Mouse (Mus musculus): ENCODE data around the gene Dlst. TPM values are rescaled to one million over a fixed set of nuclear protein-coding genes. Genes with fewer than 3 reads are reported as not detected.

Dlst gene
- polyA plus RNA-seq, 1 experiment = 219 TPM

DNA sequence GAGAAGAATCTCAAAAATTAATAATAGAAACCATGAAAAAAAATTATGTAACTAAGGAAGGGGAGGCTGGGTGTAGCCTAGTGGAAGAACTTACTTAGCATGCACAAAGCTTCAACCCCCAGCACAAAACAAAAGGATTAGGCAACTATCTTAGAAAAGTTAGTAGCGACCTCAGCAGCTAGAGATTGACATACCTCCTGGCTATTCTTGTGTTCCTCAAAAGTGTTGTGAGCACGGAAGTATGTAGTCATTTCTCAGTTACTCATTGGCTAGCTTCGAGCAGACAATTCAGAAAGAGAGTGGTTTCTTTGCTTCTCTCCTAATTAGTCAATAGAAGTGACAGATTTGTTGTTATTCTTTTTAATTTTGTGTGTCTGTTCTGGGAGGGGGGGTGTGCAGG lies 2.0 kb upstream of the Dlst start:
- Histone ChIP-seq H3K79me2 (ENCODE audit: control insufficient read depth, insufficient read depth) (peaks cover 27% of the 10 kb centered on the region), H3K4me3 (no peak overlapping the region), H3ac (ENCODE audit: control insufficient read depth, insufficient read length) (no peak overlapping the region), H3K36me3 (ENCODE audit: control insufficient read depth, insufficient read depth) (no peaks in the 10 kb centered on the region), H3K4me2 (ENCODE audit: low read depth) (no peak overlapping the region), H3K27me3 (ENCODE audit: control insufficient read depth, insufficient read depth, insufficient read length) (no peaks in the 10 kb centered on the region)
- TF ChIP-seq SRF (IDR thresholded peaks at IDR 0.05; ENCODE audit: control insufficient read depth, insufficient read length, low read depth) (no peak), MYOG (IDR thresholded peaks at IDR 0.05; ENCODE audit: control insufficient read depth in 1 of 3, insufficient read depth in 1 of 3, insufficient read length in 2 of 3, low read depth in 2 of 3) (no peak), MAX (IDR thresholded peaks at IDR 0.05; ENCODE audit: low read depth) (no peak), E2F4 (IDR thresholded peaks at IDR 0.05; ENCODE audit: insufficient read depth) (no peak), CEBPB (IDR thresholded peaks at IDR 0.05; ENCODE audit: insufficient read depth, poor library complexity, severe bottlenecking) (no peak), POLR2AphosphoS2 (IDR thresholded peaks at IDR 0.05; ENCODE audit: insufficient read length, low read depth) (no peak), TCF3 (IDR thresholded peaks at IDR 0.05; ENCODE audit: insufficient read length, low read depth) (no peak), POLR2A (IDR thresholded peaks at IDR 0.05; ENCODE audit: insufficient read length, low read depth) (no peak), USF1 (IDR thresholded peaks at IDR 0.05; ENCODE audit: low read depth) (no peak), REST (IDR thresholded peaks at IDR 0.05; ENCODE audit: insufficient read depth, insufficient read length) (no peak), MYOD1 (IDR thresholded peaks at IDR 0.05; ENCODE audit: control insufficient read depth in 1 of 3, insufficient read length in 2 of 3, low read depth in 2 of 3) (no peak), TCF12 (IDR thresholded peaks at IDR 0.05; ENCODE audit: insufficient read depth, poor library complexity, severe bottlenecking) (no peak)

DNA sequence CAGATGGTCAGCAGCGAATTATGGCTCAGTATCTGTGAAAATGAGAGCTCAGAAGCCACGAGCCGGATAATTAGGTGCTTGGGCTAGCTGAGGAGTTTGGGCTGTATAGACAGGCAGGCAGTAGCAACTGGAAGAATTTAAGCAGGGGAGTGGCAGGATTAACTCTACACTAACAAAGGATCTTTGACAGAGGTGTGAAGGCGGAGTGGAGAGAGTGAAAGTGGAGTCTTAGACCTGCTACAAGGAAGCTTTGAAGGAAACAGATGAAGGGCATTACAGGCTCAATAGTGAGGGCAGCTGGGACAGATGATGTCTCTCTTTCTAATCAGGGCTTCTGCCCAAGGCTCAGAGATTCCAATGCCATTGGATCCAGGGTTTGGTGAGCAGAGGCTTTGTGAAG lies 1.2 kb upstream of the Dlst start:
- Histone ChIP-seq H3K4me2 (ENCODE audit: low read depth) (peak overlapping the region; percentile 83), H3ac (ENCODE audit: control insufficient read depth, insufficient read length) (no peak overlapping the region), H3K79me2 (ENCODE audit: control insufficient read depth, insufficient read depth) (peaks cover 35% of the 10 kb centered on the region), H3K27me3 (ENCODE audit: control insufficient read depth, insufficient read depth, insufficient read length) (no peaks in the 10 kb centered on the region), H3K4me3 (peak overlapping the region; percentile 85), H3K36me3 (ENCODE audit: control insufficient read depth, insufficient read depth) (no peaks in the 10 kb centered on the region)
- TF ChIP-seq REST (IDR thresholded peaks at IDR 0.05; ENCODE audit: insufficient read depth, insufficient read length) = no peak

DNA sequence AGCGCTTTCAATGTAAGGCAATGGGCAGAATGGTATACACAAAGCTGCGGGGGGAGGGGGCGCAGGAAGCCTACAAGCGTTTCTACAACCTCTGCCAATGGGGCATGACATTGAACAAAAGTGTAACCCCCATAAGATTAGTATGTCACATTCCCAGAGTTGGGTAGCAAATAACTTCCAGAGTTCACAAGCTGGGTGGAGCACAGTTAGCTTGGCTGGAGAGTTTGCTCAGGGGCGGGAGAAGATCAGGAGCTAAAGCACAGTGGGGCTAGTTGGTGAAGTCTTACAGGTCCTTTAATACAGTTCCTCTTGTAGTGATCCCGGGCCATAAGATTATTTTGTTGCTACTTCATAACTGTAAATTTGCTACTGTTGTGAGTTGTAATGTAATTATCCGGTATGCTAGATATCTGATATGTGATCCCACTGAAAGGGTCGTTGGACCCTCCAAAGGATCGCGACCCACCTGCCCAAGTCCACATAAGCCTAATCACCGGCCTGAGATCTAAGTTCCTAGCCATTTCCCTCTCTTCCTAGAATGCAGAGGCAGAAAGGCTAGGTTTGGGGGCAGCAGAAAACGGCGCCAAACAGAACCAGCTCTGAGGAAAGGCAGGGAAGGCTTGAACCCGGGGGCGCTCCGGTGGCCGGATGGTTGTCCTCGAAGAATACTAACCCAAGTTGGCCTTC lies 479 bp upstream of the Dlst start:
- TF ChIP-seq USF1 (IDR thresholded peaks at IDR 0.05; ENCODE audit: low read depth) (no peak), TCF3 (IDR thresholded peaks at IDR 0.05; ENCODE audit: insufficient read length, low read depth) (no peak), MYOG (IDR thresholded peaks at IDR 0.05; ENCODE audit: control insufficient read depth in 1 of 3, insufficient read depth in 1 of 3, insufficient read length in 2 of 3, low read depth in 2 of 3) (no peak), E2F4 (IDR thresholded peaks at IDR 0.05; ENCODE audit: insufficient read depth) (no peak)
- H3K4me2 ChIP-seq (ENCODE audit: low read depth) = peak overlapping the region; percentile 83
- peaks cover 42% of the 10 kb centered on the region for H3K79me2 ChIP-seq (ENCODE audit: control insufficient read depth, insufficient read depth)
- peak overlapping the region; percentile 85 for H3K4me3 ChIP-seq
- peak overlapping the region; percentile 75 for H3ac ChIP-seq (ENCODE audit: control insufficient read depth, insufficient read length)
- H3K27me3 ChIP-seq (ENCODE audit: control insufficient read depth, insufficient read depth, insufficient read length) = no peaks in the 10 kb centered on the region
- H3K36me3 ChIP-seq (ENCODE audit: control insufficient read depth, insufficient read depth) = peaks cover 5% of the 10 kb centered on the region

DNA sequence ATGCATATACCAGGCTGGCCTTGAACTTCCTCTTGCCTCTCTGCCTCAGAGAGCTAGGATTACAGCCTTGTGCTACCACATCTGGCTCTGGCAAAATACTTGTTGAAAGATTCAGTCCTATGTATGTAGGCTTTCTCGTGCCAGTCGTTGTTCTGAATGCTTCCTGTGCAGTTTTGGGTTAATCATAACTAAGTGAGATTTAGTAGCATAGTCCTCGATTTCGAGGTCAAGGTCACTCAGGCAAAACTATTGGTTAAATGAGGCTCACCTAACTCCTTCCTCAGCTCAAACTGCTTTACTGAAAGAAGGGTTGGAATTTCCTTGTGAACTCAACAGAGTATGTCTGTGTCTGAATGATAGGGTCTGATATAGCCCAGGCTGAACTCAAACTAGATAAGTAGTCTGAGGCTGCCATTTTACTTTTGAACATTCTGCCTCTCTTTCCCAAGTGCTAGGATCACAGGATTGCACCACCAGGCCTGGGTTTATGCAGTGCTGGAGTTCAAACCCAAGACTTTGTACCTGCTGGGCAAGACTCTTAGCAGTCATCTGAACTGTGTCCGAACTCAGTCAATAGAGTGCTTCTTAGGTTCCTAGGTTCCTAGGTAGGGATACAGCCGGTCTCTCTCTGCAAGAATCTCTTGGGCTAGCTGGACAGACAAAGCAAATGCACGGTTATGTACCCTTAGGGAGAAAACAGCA lies 2.1 kb downstream of the Dlst start:
- peak overlapping the region; percentile 85 for H3K4me3 ChIP-seq
- peaks cover 68% of the 10 kb centered on the region for H3K79me2 ChIP-seq (ENCODE audit: control insufficient read depth, insufficient read depth)
- H3K4me2 ChIP-seq (ENCODE audit: low read depth) = peak overlapping the region; percentile 87
- H3K27me3 ChIP-seq (ENCODE audit: control insufficient read depth, insufficient read depth, insufficient read length) = no peaks in the 10 kb centered on the region
- TF ChIP-seq MYOG (IDR thresholded peaks at IDR 0.05; ENCODE audit: control insufficient read depth in 1 of 3, insufficient read depth in 1 of 3, insufficient read length in 2 of 3, low read depth in 2 of 3) (no peak), SRF (IDR thresholded peaks at IDR 0.05; ENCODE audit: control insufficient read depth, insufficient read length, low read depth) (no peak), POLR2A (IDR thresholded peaks at IDR 0.05; ENCODE audit: insufficient read length, low read depth) (no peak), CEBPB (IDR thresholded peaks at IDR 0.05; ENCODE audit: insufficient read depth, poor library complexity, severe bottlenecking) (no peak), MAX (IDR thresholded peaks at IDR 0.05; ENCODE audit: low read depth) (no peak), TCF12 (IDR thresholded peaks at IDR 0.05; ENCODE audit: insufficient read depth, poor library complexity, severe bottlenecking) (no peak), MYOD1 (IDR thresholded peaks at IDR 0.05; ENCODE audit: control insufficient read depth in 1 of 3, insufficient read length in 2 of 3, low read depth in 2 of 3) (no peak), TCF3 (IDR thresholded peaks at IDR 0.05; ENCODE audit: insufficient read length, low read depth) (no peak), E2F4 (IDR thresholded peaks at IDR 0.05; ENCODE audit: insufficient read depth) (no peak), POLR2AphosphoS2 (IDR thresholded peaks at IDR 0.05; ENCODE audit: insufficient read length, low read depth) (no peak), REST (IDR thresholded peaks at IDR 0.05; ENCODE audit: insufficient read depth, insufficient read length) (no peak), USF1 (IDR thresholded peaks at IDR 0.05; ENCODE audit: low read depth) (no peak)
- H3K36me3 ChIP-seq (ENCODE audit: control insufficient read depth, insufficient read depth) = peaks cover 20% of the 10 kb centered on the region
- no peak overlapping the region for H3ac ChIP-seq (ENCODE audit: control insufficient read depth, insufficient read length)

DNA sequence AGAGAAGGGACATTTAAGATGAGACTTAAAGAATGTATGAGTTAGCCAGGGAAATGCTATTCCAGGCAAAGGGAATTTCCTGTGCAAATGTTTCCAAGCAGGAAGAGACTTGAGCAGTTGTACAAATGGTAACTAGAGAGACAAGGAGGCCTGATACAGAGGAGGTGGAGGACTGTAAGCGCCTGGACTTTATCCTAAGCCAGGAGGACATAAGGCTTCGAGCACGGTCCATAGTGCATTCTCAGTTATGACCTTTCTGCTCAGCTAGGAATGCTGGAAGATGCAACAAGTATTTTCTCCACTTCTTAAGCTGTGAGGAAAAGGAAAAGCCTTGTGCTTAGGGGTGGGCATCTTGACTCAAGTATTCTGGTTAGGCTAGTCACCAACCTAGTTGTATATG lies 2.7 kb downstream of the Dlst start:
- Histone ChIP-seq H3K4me2 (ENCODE audit: low read depth) (peak overlapping the region; percentile 87), H3K36me3 (ENCODE audit: control insufficient read depth, insufficient read depth) (peaks cover 24% of the 10 kb centered on the region), H3K79me2 (ENCODE audit: control insufficient read depth, insufficient read depth) (peaks cover 74% of the 10 kb centered on the region)

More for the DNA sequence above, 2.7 kb downstream of the Dlst start:
- Histone ChIP-seq H3ac (ENCODE audit: control insufficient read depth, insufficient read length) (no peak overlapping the region), H3K4me3 (no peak overlapping the region), H3K27me3 (ENCODE audit: control insufficient read depth, insufficient read depth, insufficient read length) (no peaks in the 10 kb centered on the region)
- no peak for TF ChIP-seq POLR2A (IDR thresholded peaks at IDR 0.05; ENCODE audit: insufficient read length, low read depth)
- no peak for TF ChIP-seq MYOD1 (IDR thresholded peaks at IDR 0.05; ENCODE audit: control insufficient read depth in 1 of 3, insufficient read length in 2 of 3, low read depth in 2 of 3)
- TF ChIP-seq POLR2AphosphoS2 (IDR thresholded peaks at IDR 0.05; ENCODE audit: insufficient read length, low read depth) = no peak
- no peak for TF ChIP-seq REST (IDR thresholded peaks at IDR 0.05; ENCODE audit: insufficient read depth, insufficient read length)
- TF ChIP-seq USF1 (IDR thresholded peaks at IDR 0.05; ENCODE audit: low read depth) = no peak
- TF ChIP-seq TCF3 (IDR thresholded peaks at IDR 0.05; ENCODE audit: insufficient read length, low read depth) = no peak
- TF ChIP-seq TCF12 (IDR thresholded peaks at IDR 0.05; ENCODE audit: insufficient read depth, poor library complexity, severe bottlenecking) = no peak
- TF ChIP-seq MAX (IDR thresholded peaks at IDR 0.05; ENCODE audit: low read depth) = no peak
- no peak for TF ChIP-seq E2F4 (IDR thresholded peaks at IDR 0.05; ENCODE audit: insufficient read depth)
- no peak for TF ChIP-seq SRF (IDR thresholded peaks at IDR 0.05; ENCODE audit: control insufficient read depth, insufficient read length, low read depth)

All from myocyte (in vitro differentiated cells).